Mouse (Mus musculus) testis, adult 2 months (tissue): ENCODE measurements at regions not wholly inside any gene's neighbourhood (a gene's known extent, or its start where the extent isn't known, plus 50 kb on each side); places are given as distances from the start of the nearest gene placed in this dataset.

Experiments
- CTCF ChIP-seq: fragments of 200-500 bp; IDR thresholded peaks from 2 replicates; pipeline ENCODE4 v1.5.1; 2012; ENCODE audit warnings: low read depth, mild to moderate bottlenecking, inconsistent platforms, low read length, moderate library complexity; ENCODE audit not compliant: control insufficient read depth, insufficient read depth, insufficient replicate concordance
- POLR2A ChIP-seq: fragments of 200-500 bp; IDR thresholded peaks from 2 replicates; pipeline ENCODE4 v1.6.1; 2012; ENCODE audit warnings: low read depth, mild to moderate bottlenecking, inconsistent platforms, low read length, moderate library complexity; ENCODE audit not compliant: control insufficient read depth

- TF ChIP-seq CTCF (no peak), POLR2A (no peak)
Measured at GRCm38 (mm10) chr14:24919056-24919455, 432.1 kb downstream of the Rps24 start.
